Mouse (Mus musculus): ENCODE data around the gene Ugt1a9. TPM values are rescaled to one million over a fixed set of nuclear protein-coding genes. Genes with fewer than 3 reads are reported as not detected.
A peak's percentile ranks its signal among the peaks of the same experiment; 100 is the strongest.

Ugt1a9 gene
- polyA plus RNA-seq, 1 experiment from 2014 or later = 0.36 TPM

- H3K4me3 ChIP-seq (replicated peaks) = no peak overlapping the region
- H3K36me3 ChIP-seq (replicated peaks) = no peaks in the 10 kb centered on the region; the same call in 1 of the 2 replicates
- H3K9me3 ChIP-seq (replicated peaks) = no peaks in the 10 kb centered on the region
- H3K27me3 ChIP-seq = no peaks in the 10 kb centered on the region
- H3K4me1 ChIP-seq (replicated peaks) = no peaks in the 10 kb centered on the region
- no peak overlapping the region for H3K9ac ChIP-seq
- 69% methylated on average over 5 of the region's 5 CpGs for WGBS (ENCODE audit: insufficient replicate concordance)
- no peak for ATAC-seq (ENCODE audit: insufficient read depth)
- no peak overlapping the region for H3K4me2 ChIP-seq
- H3K27ac ChIP-seq (replicated peaks) = no peak overlapping the region
Measured at GRCm38 (mm10) chr1:88186325-88186935, 115.8 kb downstream of the Ugt1a9 start.

DNA sequence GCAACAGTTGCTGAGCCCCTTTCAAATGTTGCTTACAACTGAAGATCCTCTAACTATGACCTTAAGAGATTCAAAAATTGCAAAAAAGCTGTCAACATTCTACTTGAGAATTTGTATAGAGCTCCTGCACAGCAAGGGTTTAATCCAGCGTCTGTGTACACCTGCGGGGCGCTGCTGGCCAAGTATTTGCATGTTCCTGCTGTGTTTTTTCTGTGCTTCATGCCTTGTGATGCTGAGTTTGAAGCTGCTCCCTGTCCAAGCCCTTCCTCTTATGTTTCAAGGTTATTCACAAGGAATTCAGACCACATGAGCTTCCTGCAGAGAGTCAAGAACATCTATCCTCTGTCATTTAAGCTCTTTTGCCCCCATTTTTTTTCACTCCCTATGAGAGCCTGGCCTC is 121.5 kb downstream of the Ugt1a9 start:
- WGBS (ENCODE audit: insufficient replicate concordance) = 62% methylated on average over 3 of the region's 3 CpGs
- no peak overlapping the region for H3K9ac ChIP-seq

DNA sequence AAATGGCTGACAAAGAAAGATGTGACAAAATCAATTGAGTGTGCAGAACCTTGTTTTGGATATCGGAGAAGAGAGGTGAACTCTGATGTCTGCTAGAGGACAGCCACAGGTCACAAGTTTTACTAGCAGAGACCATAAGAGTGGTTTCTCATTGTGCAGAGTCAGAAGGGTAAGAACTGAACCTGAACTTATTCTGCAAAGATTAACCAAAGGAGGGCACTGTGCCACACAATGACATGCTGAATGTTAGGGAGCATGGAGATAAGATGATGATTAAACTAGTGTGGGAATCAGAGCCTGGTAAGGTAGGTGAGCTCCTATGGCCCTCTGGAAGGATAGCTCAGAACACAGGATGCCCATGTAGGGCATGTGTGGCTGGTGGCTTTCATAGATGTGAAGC is 125.1 kb downstream of the Ugt1a9 start:
- H3K36me3 ChIP-seq (replicated peaks) = no peaks in the 10 kb centered on the region
- H3K9me3 ChIP-seq (replicated peaks) = no peaks in the 10 kb centered on the region
- H3K27me3 ChIP-seq = peaks cover 8% of the 10 kb centered on the region
- H3K4me3 ChIP-seq (replicated peaks) = no peak overlapping the region
- no peaks in the 10 kb centered on the region for H3K4me1 ChIP-seq (replicated peaks)
- no peak overlapping the region for H3K27ac ChIP-seq (replicated peaks)
- no peak for ATAC-seq (ENCODE audit: insufficient read depth)
- 81% methylated on average over 1 of the region's 1 CpGs for WGBS (ENCODE audit: insufficient replicate concordance)
- no peak overlapping the region for H3K9ac ChIP-seq
- H3K4me2 ChIP-seq = no peak overlapping the region

More for the DNA sequence above, 121.5 kb downstream of the Ugt1a9 start:
- no peaks in the 10 kb centered on the region for H3K36me3 ChIP-seq (replicated peaks)
- H3K4me3 ChIP-seq (replicated peaks) = no peak overlapping the region
- no peak for ATAC-seq (ENCODE audit: insufficient read depth)
- no peaks in the 10 kb centered on the region for H3K4me1 ChIP-seq (replicated peaks)
- H3K9me3 ChIP-seq (replicated peaks) = no peaks in the 10 kb centered on the region
- H3K27me3 ChIP-seq = peaks cover 5% of the 10 kb centered on the region; the same call in 1 of the 2 replicates
- H3K4me2 ChIP-seq = no peak overlapping the region
- no peak overlapping the region for H3K27ac ChIP-seq (replicated peaks)

- H3K36me3 ChIP-seq (replicated peaks) = no peaks in the 10 kb centered on the region
- H3K4me3 ChIP-seq (replicated peaks) = no peak overlapping the region
- H3K27ac ChIP-seq (replicated peaks) = no peak overlapping the region
- ATAC-seq (ENCODE audit: insufficient read depth) = no peak
- H3K4me1 ChIP-seq (replicated peaks) = no peaks in the 10 kb centered on the region
- H3K9me3 ChIP-seq (replicated peaks) = no peaks in the 10 kb centered on the region
- H3K9ac ChIP-seq = no peak overlapping the region
- H3K4me2 ChIP-seq = no peak overlapping the region
- WGBS (ENCODE audit: insufficient replicate concordance) = 49% methylated on average over 3 of the region's 3 CpGs
- H3K27me3 ChIP-seq = peaks cover 3% of the 10 kb centered on the region; the same call in 1 of the 2 replicates
Measured at GRCm38 (mm10) chr1:88197443-88197842, 126.8 kb downstream of the Ugt1a9 start.

DNA sequence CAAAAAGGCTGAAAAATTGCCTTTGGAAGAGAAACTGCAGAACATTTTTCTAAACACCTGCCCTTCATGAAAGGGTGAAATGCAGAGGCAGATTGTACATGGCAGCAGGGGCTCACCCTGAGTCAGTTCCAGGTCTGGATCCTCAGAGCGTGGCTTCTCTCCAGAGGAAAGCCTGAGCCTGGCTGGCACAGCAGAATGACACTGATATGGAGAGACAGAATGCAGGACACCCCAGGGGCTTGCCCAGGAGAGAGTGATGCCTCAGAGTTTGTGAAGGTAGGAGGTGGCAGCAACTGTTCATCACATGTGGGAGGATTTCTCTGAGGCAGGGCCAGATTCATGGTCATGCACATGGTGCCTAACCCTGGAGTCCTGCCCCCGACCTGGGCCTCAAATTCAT is 129.4 kb downstream of the Ugt1a9 start:
- peaks cover 3% of the 10 kb centered on the region; the same call in 1 of the 2 replicates for H3K27me3 ChIP-seq
- no peaks in the 10 kb centered on the region for H3K36me3 ChIP-seq (replicated peaks)
- no peaks in the 10 kb centered on the region for H3K9me3 ChIP-seq (replicated peaks)
- no peak overlapping the region for H3K9ac ChIP-seq
- 54% methylated on average over 2 of the region's 2 CpGs for WGBS (ENCODE audit: insufficient replicate concordance)
- no peak for ATAC-seq (ENCODE audit: insufficient read depth)
- peaks cover 6% of the 10 kb centered on the region for H3K4me1 ChIP-seq (replicated peaks)
- no peak overlapping the region for H3K27ac ChIP-seq (replicated peaks)
- H3K4me2 ChIP-seq = no peak overlapping the region
- H3K4me3 ChIP-seq (replicated peaks) = no peak overlapping the region

DNA sequence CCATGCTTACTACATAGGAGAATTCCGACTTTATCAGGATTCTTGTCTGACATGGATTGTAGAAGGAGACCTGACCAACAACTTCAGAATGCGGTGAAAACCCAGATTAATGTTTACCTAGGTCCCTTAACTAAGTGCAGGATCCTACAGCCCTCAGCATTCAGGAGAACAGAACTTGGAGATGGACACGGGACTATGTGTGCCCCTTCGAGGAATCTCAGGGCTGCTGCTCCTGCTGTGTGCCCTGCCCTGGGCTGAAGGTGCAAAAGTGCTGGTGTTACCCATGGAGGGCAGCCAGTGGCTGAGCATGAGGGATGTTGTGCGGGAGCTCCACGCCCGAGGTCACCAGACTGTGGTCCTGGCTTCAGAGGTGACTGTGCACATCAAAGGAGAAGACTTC is 129.9 kb downstream of the Ugt1a9 start, which contains the start of gene Ugt1a2:
Ugt1a2 (plus strand) TSS at position 146 of the 400 bp plus-strand sequence.
- Histone ChIP-seq H3K4me3 (replicated peaks) (no peak within 1 kb of the TSS), H3K9ac (no peak within 1 kb of the TSS), H3K27ac (replicated peaks) (no peak within 1 kb of the TSS), H3K27me3 (peaks cover 3% of the 10 kb centered on the region; the same call in 1 of the 2 replicates), H3K4me2 (no peak within 1 kb of the TSS), H3K36me3 (replicated peaks) (no peaks in the 10 kb centered on the region), H3K4me1 (replicated peaks) (peaks cover 11% of the 10 kb centered on the region), H3K9me3 (replicated peaks) (no peaks in the 10 kb centered on the region)
- WGBS (ENCODE audit: insufficient replicate concordance) = 63% methylated on average over 7 of the region's 7 CpGs
- no peak for ATAC-seq (ENCODE audit: insufficient read depth)

- Histone ChIP-seq H3K4me1 (replicated peaks) (peaks cover 42% of the 10 kb centered on the region), H3K9ac (peak within 1 kb of the TSS; percentile 75), H3K4me2 (peak within 1 kb of the TSS; percentile 81), H3K36me3 (replicated peaks) (no peaks in the 10 kb centered on the region), H3K27me3 (peaks cover 3% of the 10 kb centered on the region; the same call in 1 of the 2 replicates), H3K9me3 (replicated peaks) (no peaks in the 10 kb centered on the region), H3K27ac (replicated peaks) (peak within 1 kb of the TSS; percentile 91), H3K4me3 (replicated peaks) (peak within 1 kb of the TSS; percentile 68)
- WGBS (ENCODE audit: insufficient replicate concordance) = 7% methylated on average over 62 of the region's 62 CpGs
- peak; percentile 84 for ATAC-seq (ENCODE audit: insufficient read depth)
Measured at GRCm38 (mm10) chr1:88205294-88205922, 134.8 kb downstream of the Ugt1a9 start, which contains the start of gene Dnajb3. Gene Dnajb3 (minus strand): TSS chr1:88205782.

- peak; percentile 87 for ATAC-seq (ENCODE audit: insufficient read depth)
- Histone ChIP-seq H3K9ac (peak overlapping the region; percentile 23), H3K4me2 (peak overlapping the region; percentile 48), H3K27ac (replicated peaks) (peak overlapping the region; percentile 91), H3K36me3 (replicated peaks) (no peaks in the 10 kb centered on the region), H3K9me3 (replicated peaks) (peaks cover 3% of the 10 kb centered on the region; the same call in 1 of the 2 replicates), H3K27me3 (no peaks in the 10 kb centered on the region), H3K4me3 (replicated peaks) (no peak overlapping the region), H3K4me1 (replicated peaks) (peaks cover 42% of the 10 kb centered on the region)
- 21% methylated on average over 2 of the region's 2 CpGs for WGBS (ENCODE audit: insufficient replicate concordance)
Measured at GRCm38 (mm10) chr1:88206843-88207479, 136.4 kb downstream of the Ugt1a9 start.

DNA sequence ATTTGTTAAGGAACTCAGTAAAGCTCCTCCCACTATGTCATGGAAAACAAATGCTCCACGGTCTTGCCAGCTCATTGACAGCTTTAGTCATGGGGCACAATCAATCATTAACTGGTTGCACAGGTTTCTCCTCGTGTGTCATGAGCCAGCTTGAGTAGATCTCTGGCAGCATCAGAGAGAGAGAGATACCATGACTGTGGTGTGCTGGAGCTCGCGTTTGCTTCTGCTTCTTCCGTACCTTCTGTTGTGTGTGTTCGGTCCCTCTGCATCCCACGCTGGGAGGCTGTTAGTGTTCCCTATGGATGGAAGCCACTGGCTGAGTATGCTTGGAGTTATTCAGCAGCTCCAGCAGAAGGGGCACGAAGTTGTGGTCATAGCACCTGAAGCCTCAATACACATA is 141.2 kb downstream of the Ugt1a9 start, which contains the start of gene Ugt1a1:
Ugt1a1 (plus strand) TSS at position 148 of the 400 bp plus-strand sequence.
- H3K27ac ChIP-seq (replicated peaks) = no peak within 1 kb of the TSS
- peaks cover 19% of the 10 kb centered on the region for H3K4me1 ChIP-seq (replicated peaks)
- no peak for ATAC-seq (ENCODE audit: insufficient read depth)
- H3K36me3 ChIP-seq (replicated peaks) = no peaks in the 10 kb centered on the region
- no peaks in the 10 kb centered on the region for H3K27me3 ChIP-seq
- WGBS (ENCODE audit: insufficient replicate concordance) = 55% methylated on average over 8 of the region's 8 CpGs
- peaks cover 31% of the 10 kb centered on the region for H3K9me3 ChIP-seq (replicated peaks)
- H3K4me2 ChIP-seq = no peak within 1 kb of the TSS
- no peak within 1 kb of the TSS for H3K4me3 ChIP-seq (replicated peaks)
- H3K9ac ChIP-seq = no peak within 1 kb of the TSS

DNA sequence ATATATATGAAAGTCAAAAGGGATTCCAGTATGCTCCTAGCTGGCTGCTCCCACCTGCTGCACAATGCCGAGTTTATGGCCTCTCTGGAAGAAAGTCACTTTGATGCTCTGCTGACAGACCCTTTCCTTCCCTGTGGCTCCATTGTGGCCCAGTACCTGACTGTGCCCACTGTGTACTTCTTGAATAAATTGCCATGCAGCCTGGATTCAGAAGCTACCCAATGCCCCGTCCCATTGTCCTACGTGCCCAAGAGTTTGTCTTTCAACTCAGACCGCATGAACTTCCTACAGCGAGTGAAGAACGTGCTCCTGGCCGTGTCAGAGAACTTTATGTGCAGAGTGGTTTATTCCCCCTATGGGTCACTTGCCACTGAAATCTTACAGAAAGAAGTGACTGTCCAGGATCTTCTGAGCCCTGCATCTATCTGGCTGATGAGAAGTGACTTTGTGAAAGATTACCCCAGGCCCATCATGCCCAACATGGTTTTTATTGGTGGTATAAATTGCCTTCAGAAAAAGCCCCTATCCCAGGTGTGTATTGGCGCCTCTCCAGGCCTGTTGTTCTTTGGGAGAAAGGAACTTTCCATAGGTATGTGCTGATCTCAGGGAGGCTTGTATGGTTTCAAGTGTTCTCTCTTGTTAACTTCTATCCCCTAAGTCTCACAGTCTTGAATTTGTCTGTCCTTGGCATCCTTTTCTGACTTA is 141.9 kb downstream of the Ugt1a9 start:
- Histone ChIP-seq H3K9ac (no peak overlapping the region), H3K9me3 (replicated peaks) (peaks cover 38% of the 10 kb centered on the region), H3K27ac (replicated peaks) (no peak overlapping the region), H3K4me2 (no peak overlapping the region), H3K4me3 (replicated peaks) (no peak overlapping the region), H3K36me3 (replicated peaks) (no peaks in the 10 kb centered on the region), H3K27me3 (no peaks in the 10 kb centered on the region), H3K4me1 (replicated peaks) (peaks cover 12% of the 10 kb centered on the region)
- ATAC-seq (ENCODE audit: insufficient read depth) = no peak
- 47% methylated on average over 8 of the region's 8 CpGs for WGBS (ENCODE audit: insufficient replicate concordance)

GRCm38 (mm10) chr1:88213061-88213460 is 142.5 kb downstream of the Ugt1a9 start:
- H3K4me3 ChIP-seq (replicated peaks) = no peak overlapping the region
- H3K9me3 ChIP-seq (replicated peaks) = peaks cover 40% of the 10 kb centered on the region

More at GRCm38 (mm10) chr1:88213061-88213460, 142.5 kb downstream of the Ugt1a9 start:
- Histone ChIP-seq H3K9ac (no peak overlapping the region), H3K36me3 (replicated peaks) (no peaks in the 10 kb centered on the region), H3K4me1 (replicated peaks) (peaks cover 8% of the 10 kb centered on the region), H3K27me3 (no peaks in the 10 kb centered on the region), H3K4me2 (no peak overlapping the region), H3K27ac (replicated peaks) (no peak overlapping the region)
- WGBS (ENCODE audit: insufficient replicate concordance) = 46% methylated on average over 1 of the region's 1 CpGs
- ATAC-seq (ENCODE audit: insufficient read depth) = no peak
